Comparison of ENCODE assay signal across 10 mouse cellular contexts in genomic region chr3:65904711-65905110, GRCm38 (mm10). TPM values are rescaled to one million over a fixed set of nuclear protein-coding genes. Genes with fewer than 3 reads are reported as not detected.
A peak's percentile ranks its signal among the peaks of the same experiment; 100 is the strongest.
DNase-seq lines count a peak whose midpoint lies in the region; ATAC-seq and TF ChIP-seq lines count a peak whose summit lies in the region.
"Had no signal": no experiment of that assay in that cellular context is flagged by ENCODE, and none has a peak within 500 bp of the region (broad histone marks: within the 10 kb centered on the region; RNA-seq: fewer than 3 reads in every experiment).

No protein-coding gene starts in this region.

- no peak for ATAC-seq in midbrain, embryonic 11.5 days (ENCODE audit: low FRiP score)
- ATAC-seq in megakaryocyte progenitor cell, adult 5-6 weeks (replicated peaks; ENCODE audit: poor library complexity): 0 out of 2 replicates have a peak, but pooled peaks have one; percentile 29
- ATAC-seq: liver, postnatal 0 days had no signal

- no peaks in the 10 kb centered on the region for H3K79me2 ChIP-seq in heart, adult 2 months (replicated peaks; ENCODE audit: control insufficient read depth, insufficient read depth, low read length)

- no peaks in the 10 kb centered on the region for H3K9me3 ChIP-seq in midbrain, embryonic 10.5 days (replicated peaks)
- H3K9me3 ChIP-seq in midbrain, embryonic 11.5 days (ENCODE audit: control insufficient read depth, low read length): no peaks in the 10 kb centered on the region

- DNase-seq in adrenal gland, adult 2 months: peak; percentile 33
- no peak for DNase-seq in adrenal gland, adult 8-10 months
- DNase-seq in midbrain, embryonic 10.5 days (ENCODE audit: low spot score): peak; percentile 18
- no peak for DNase-seq in midbrain, embryonic 11.5 days (ENCODE audit: low spot score, missing footprints)
- peak in 1 of 2 experiments; percentile 44 for DNase-seq in heart, adult 2 months
- no peak for DNase-seq in cerebellum, adult 11-12 months
- DNase-seq in left cerebral cortex, postnatal 10 days (ENCODE audit: extremely low spot score in 1 of 2, low spot score in 2 of 2): no peak
- DNase-seq: kidney, postnatal 10 days; liver, postnatal 0 days had no signal

- H3K4me3 ChIP-seq in midbrain, embryonic 10.5 days: no peak overlapping the region
- H3K4me3 ChIP-seq in midbrain, embryonic 11.5 days (ENCODE audit: low read depth, low read length): no peak overlapping the region
- no peak overlapping the region for H3K4me3 ChIP-seq in heart, adult 2 months

- no peak overlapping the region for H3K27ac ChIP-seq in midbrain, embryonic 10.5 days (replicated peaks)
- no peak overlapping the region for H3K27ac ChIP-seq in midbrain, embryonic 11.5 days (ENCODE audit: low read depth, low read length)
- H3K27ac ChIP-seq in heart, adult 2 months: peak overlapping the region; percentile 55

- peaks cover 23% of the 10 kb centered on the region for H3K4me1 ChIP-seq in midbrain, embryonic 10.5 days
- H3K4me1 ChIP-seq in midbrain, embryonic 11.5 days (ENCODE audit: control insufficient read depth, insufficient read depth, low read length): peaks cover 4% of the 10 kb centered on the region; the same call in 1 of the 2 replicates
- H3K4me1 ChIP-seq in heart, adult 2 months (ENCODE audit: control insufficient read depth, insufficient read depth, low read length): peaks cover 8% of the 10 kb centered on the region

- no peak for TF ChIP-seq EP300 in heart, adult 2 months (IDR thresholded peaks at IDR 0.05; ENCODE audit: insufficient read depth, low read depth, low read length)

- H3K36me3 ChIP-seq in midbrain, embryonic 10.5 days: no peaks in the 10 kb centered on the region
- H3K36me3 ChIP-seq in midbrain, embryonic 11.5 days (ENCODE audit: control insufficient read depth, insufficient read depth, low read length): no peaks in the 10 kb centered on the region
- peaks cover 4% of the 10 kb centered on the region; the same call in 1 of the 2 replicates for H3K36me3 ChIP-seq in heart, adult 2 months (ENCODE audit: control insufficient read depth, insufficient read depth, low read length)

- intact Hi-C loops in heart, adult 2 months (cut with DNase I): loop anchor here (2.0 to 5.0 kb wide), 2 partner anchors 24 to 32 kb away; no protein-coding TSS in a partner anchor
- intact Hi-C loops in left cerebral cortex, postnatal 10 days (cut with DNase I): no loop called here

- peaks cover 34% of the 10 kb centered on the region for H3K27me3 ChIP-seq in midbrain, embryonic 10.5 days (ENCODE audit: low read depth, poor library complexity, severe bottlenecking)
- no peaks in the 10 kb centered on the region for H3K27me3 ChIP-seq in midbrain, embryonic 11.5 days (ENCODE audit: control insufficient read depth, insufficient read depth, low read length)
- H3K27me3 ChIP-seq in heart, adult 2 months (ENCODE audit: control insufficient read depth, insufficient read depth, low read length): no peaks in the 10 kb centered on the region

- H3K9ac ChIP-seq in midbrain, embryonic 11.5 days (ENCODE audit: low read length): no peak overlapping the region
- no peak overlapping the region for H3K9ac ChIP-seq in heart, adult 2 months (ENCODE audit: low read depth, low read length)
- H3K9ac ChIP-seq: liver, postnatal 0 days had no signal

- TF ChIP-seq CTCF in heart, adult 2 months (IDR thresholded peaks at IDR 0.05): no peak

- no peak for TF ChIP-seq POLR2A in heart, adult 2 months (IDR thresholded peaks at IDR 0.05; ENCODE audit: insufficient read depth, low read depth, low read length)

- WGBS in midbrain, embryonic 10.5 days: 15% methylated on average over 6 of the region's 6 CpGs
- 12% methylated on average over 6 of the region's 6 CpGs for WGBS in midbrain, embryonic 11.5 days
- WGBS in heart, adult 2 months: 11% methylated on average over 6 of the region's 6 CpGs

- H3K4me2 ChIP-seq in midbrain, embryonic 11.5 days: no peak overlapping the region

RNA-seq across cellular contexts. Expression of gene Ccnl1, which starts 53.3 kb away (rescaled TPM):
- 100 to 1,000 TPM in 1 of 2 experiments, 10 to 100 TPM in 1; 65.8 to 125 TPM for total RNA-seq in adrenal gland, adult 2 months (2021)
- polyA plus RNA-seq in adrenal gland, adult 2 months (2012; rRNA removed): 120 and 136 TPM in 2 replicates
- 10 to 100 TPM; 53.2 to 91.9 (median 84.1) TPM for total RNA-seq in adrenal gland, adult 8-10 months (2022)
- 98.2 and 106 TPM in 2 replicates for polyA plus RNA-seq in midbrain, embryonic 10.5 days (2016; fragmentation: Nextera tagmentation; extraction: Ambion mirVana)
- polyA plus RNA-seq in midbrain, embryonic 11.5 days (2014; fragmentation: Nextera tagmentation; extraction: Ambion mirVana): 119 and 131 TPM in 2 replicates
- 10 to 100 TPM; 16.7 to 18.1 TPM for total RNA-seq in heart, adult 2 months (2021)
- 17.8 and 24.6 TPM in 2 replicates for polyA plus RNA-seq in heart, adult 2 months (2012; rRNA removed)
- 225 and 270 TPM in 2 replicates for total RNA-seq in megakaryocyte progenitor cell, adult 5-6 weeks (2015)
- 231 and 265 TPM in 2 replicates for total RNA-seq in megakaryocyte progenitor cell, adult 5-6 weeks (2017)
- 10 to 100 TPM; 55.8 to 57.5 TPM for total RNA-seq in left cerebral cortex, postnatal 10 days (2021)

Comparison
In these comparisons a context has a peak if more than half of its experiments do, and no peak if none do; other contexts are left out.
1. DNase-seq: peak in adrenal gland, adult 2 months (single experiment) and midbrain, embryonic 10.5 days (single experiment); none in adrenal gland, adult 8-10 months (single experiment), midbrain, embryonic 11.5 days (single experiment), cerebellum, adult 11-12 months (single experiment) and left cerebral cortex, postnatal 10 days (0 of 2).